Mouse (Mus musculus): Measurements from ENCODE around the gene Ebf1. TPM values are rescaled to one million over a fixed set of nuclear protein-coding genes. Genes with fewer than 3 reads are reported as not detected.

Ebf1 gene
- polyA plus RNA-seq, 1 experiment from 2014 or later = 30.7 TPM

- H3K27me3 ChIP-seq = peaks cover 35% of the 10 kb centered on the region
- H3K9me3 ChIP-seq (replicated peaks) = no peaks in the 10 kb centered on the region
- no peak overlapping the region for H3K27ac ChIP-seq
- no peaks in the 10 kb centered on the region; the same call in 1 of the 2 replicates for H3K36me3 ChIP-seq (ENCODE audit: poor library complexity, severe bottlenecking)
- H3K9ac ChIP-seq = no peak overlapping the region
- H3K4me1 ChIP-seq = peaks cover 25% of the 10 kb centered on the region
- no peak overlapping the region for H3K4me3 ChIP-seq
- no peak overlapping the region for H3K4me2 ChIP-seq
- 87% methylated on average over 4 of the region's 4 CpGs for WGBS
- ATAC-seq = no peak
These were observed 21.2 kb downstream of the Ebf1 start for GRCm38 (mm10) chr11:44638193-44638754.

DNA sequence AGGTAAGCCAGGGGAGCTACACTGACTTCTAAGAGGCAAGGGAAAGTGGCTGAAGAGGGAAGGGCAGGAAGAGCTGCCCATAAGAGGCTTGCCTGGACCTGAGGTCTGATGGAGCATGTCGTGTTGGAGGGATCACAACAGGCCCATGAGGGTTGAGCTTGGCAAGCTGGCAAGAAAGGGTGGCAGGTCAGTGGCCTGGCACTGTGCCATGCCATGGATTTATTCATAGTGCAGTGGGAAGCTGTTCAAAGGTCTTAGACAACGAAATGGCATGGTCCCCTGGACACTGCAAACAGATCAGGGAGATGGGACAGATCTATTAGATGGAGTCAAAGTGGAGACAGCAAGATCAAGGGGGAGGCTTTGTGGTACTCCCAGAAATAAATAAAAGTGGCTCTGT lies 24.4 kb downstream of the Ebf1 start:
- Histone ChIP-seq H3K4me2 (no peak overlapping the region), H3K9me3 (replicated peaks) (no peaks in the 10 kb centered on the region), H3K4me1 (peaks cover 6% of the 10 kb centered on the region; the same call in 1 of the 2 replicates), H3K9ac (no peak overlapping the region), H3K4me3 (no peak overlapping the region), H3K27me3 (peaks cover 47% of the 10 kb centered on the region), H3K36me3 (ENCODE audit: poor library complexity, severe bottlenecking) (no peaks in the 10 kb centered on the region), H3K27ac (no peak overlapping the region)
- WGBS = 75% methylated on average over 2 of the region's 2 CpGs
- ATAC-seq = no peak

GRCm38 (mm10) chr11:44654340-44655019 lies 37.4 kb downstream of the Ebf1 start:
- Histone ChIP-seq H3K9ac (no peak overlapping the region), H3K27me3 (peaks cover 53% of the 10 kb centered on the region), H3K9me3 (replicated peaks) (no peaks in the 10 kb centered on the region), H3K36me3 (ENCODE audit: poor library complexity, severe bottlenecking) (no peaks in the 10 kb centered on the region), H3K27ac (no peak overlapping the region), H3K4me3 (no peak overlapping the region), H3K4me2 (no peak overlapping the region), H3K4me1 (peaks cover 27% of the 10 kb centered on the region)
- 10% methylated on average over 8 of the region's 8 CpGs for WGBS
- ATAC-seq = no peak

DNA sequence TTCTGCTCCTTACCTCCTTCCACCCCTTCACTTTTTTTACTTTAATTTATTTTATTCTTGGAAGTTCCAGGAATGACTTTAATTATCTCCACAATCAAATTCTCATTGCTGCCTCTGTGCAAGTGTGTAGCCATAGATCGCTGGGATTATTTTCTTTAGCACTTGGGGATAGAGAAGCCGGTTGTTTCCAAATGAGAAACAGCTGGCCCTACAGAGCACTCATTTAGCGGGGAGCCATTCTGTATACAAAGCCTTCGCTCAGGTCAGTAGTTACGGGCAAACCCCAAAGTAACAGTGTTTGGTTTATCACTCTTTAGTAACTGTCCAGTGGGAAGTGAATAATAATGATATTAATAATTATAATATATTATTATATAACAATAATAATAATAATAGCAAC lies 38.4 kb downstream of the Ebf1 start:
- H3K27ac ChIP-seq = no peak overlapping the region

GRCm38 (mm10) chr11:44656916-44657315 lies 39.8 kb downstream of the Ebf1 start:
- Histone ChIP-seq H3K9ac (no peak overlapping the region), H3K4me3 (no peak overlapping the region), H3K9me3 (replicated peaks) (no peaks in the 10 kb centered on the region), H3K27me3 (peaks cover 60% of the 10 kb centered on the region), H3K4me2 (no peak overlapping the region), H3K4me1 (peaks cover 18% of the 10 kb centered on the region), H3K36me3 (ENCODE audit: poor library complexity, severe bottlenecking) (no peaks in the 10 kb centered on the region), H3K27ac (no peak overlapping the region)
- peak; percentile 78 for ATAC-seq

More for the DNA sequence above, 38.4 kb downstream of the Ebf1 start:
- H3K27me3 ChIP-seq = peaks cover 56% of the 10 kb centered on the region
- H3K36me3 ChIP-seq (ENCODE audit: poor library complexity, severe bottlenecking) = no peaks in the 10 kb centered on the region
- no peak overlapping the region for H3K4me2 ChIP-seq
- no peak for ATAC-seq
- no peaks in the 10 kb centered on the region for H3K9me3 ChIP-seq (replicated peaks)
- H3K4me1 ChIP-seq = peaks cover 23% of the 10 kb centered on the region
- H3K9ac ChIP-seq = no peak overlapping the region
- WGBS = 36% methylated on average over 5 of the region's 5 CpGs
- H3K4me3 ChIP-seq = no peak overlapping the region

- Histone ChIP-seq H3K36me3 (ENCODE audit: poor library complexity, severe bottlenecking) (no peaks in the 10 kb centered on the region), H3K27me3 (peaks cover 59% of the 10 kb centered on the region), H3K4me1 (peaks cover 18% of the 10 kb centered on the region), H3K9ac (no peak overlapping the region), H3K27ac (0 out of 2 replicates have a peak overlapping the region, but pooled peaks have one; percentile 2), H3K4me2 (no peak overlapping the region), H3K9me3 (replicated peaks) (no peaks in the 10 kb centered on the region), H3K4me3 (no peak overlapping the region)
- WGBS = 51% methylated on average over 6 of the region's 6 CpGs
- no peak for ATAC-seq
These were observed 40.8 kb downstream of the Ebf1 start for GRCm38 (mm10) chr11:44657833-44658395.

DNA sequence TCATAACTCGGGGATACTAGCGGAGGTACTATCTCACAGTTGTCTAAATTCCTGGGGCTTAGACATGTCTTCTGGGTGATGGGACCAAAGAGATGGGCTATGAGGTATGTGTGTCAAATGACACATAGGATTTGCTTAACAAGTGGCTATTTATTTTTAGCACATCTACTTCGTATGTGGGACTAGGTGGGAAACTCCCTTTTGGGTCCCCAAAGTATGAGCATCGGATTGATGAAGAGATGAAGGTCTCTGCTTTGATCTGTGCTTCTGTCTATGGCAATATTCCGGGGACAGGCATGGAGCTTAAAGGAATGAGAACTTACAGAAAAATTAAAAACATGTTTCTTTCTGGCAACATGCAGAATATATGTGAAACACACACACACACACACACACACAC lies 44.8 kb downstream of the Ebf1 start:
- Histone ChIP-seq H3K4me3 (no peak overlapping the region), H3K4me2 (no peak overlapping the region), H3K9me3 (replicated peaks) (no peaks in the 10 kb centered on the region), H3K27ac (no peak overlapping the region), H3K9ac (no peak overlapping the region), H3K27me3 (peaks cover 73% of the 10 kb centered on the region), H3K36me3 (ENCODE audit: poor library complexity, severe bottlenecking) (no peaks in the 10 kb centered on the region), H3K4me1 (peaks cover 22% of the 10 kb centered on the region)
- WGBS = 90% methylated on average over 5 of the region's 5 CpGs
- no peak for ATAC-seq

DNA sequence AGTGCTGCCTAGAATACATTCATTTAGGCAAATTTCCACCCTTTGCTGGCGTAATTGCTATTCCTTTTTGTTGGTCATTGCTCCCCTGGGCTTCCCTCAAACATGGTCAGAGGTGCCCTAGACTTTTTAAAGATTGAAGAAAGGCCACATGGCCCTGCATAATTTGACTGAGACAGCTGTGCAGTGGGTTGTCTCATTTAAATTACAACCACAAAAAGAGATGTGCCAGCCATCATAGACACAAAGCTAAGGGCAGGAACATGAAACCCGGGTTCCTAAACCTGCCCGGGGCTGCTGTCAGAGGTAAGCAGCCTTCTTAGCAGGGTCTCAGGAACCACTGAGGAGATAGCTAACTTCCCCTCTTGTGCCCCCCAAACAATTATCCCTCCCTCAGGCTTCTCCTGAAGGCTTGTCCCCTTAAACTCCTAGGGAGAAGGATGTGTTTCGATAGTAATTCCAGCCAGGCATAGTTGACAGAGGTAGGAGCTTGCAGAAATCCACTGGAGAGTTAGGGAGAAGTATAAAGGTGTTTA lies 46.6 kb downstream of the Ebf1 start:
- H3K27ac ChIP-seq = no peak overlapping the region
- H3K4me2 ChIP-seq = no peak overlapping the region
- no peak overlapping the region for H3K4me3 ChIP-seq
- ATAC-seq = no peak
- 38% methylated on average over 4 of the region's 4 CpGs for WGBS
- H3K4me1 ChIP-seq = peaks cover 13% of the 10 kb centered on the region
- no peak overlapping the region for H3K9ac ChIP-seq
- no peaks in the 10 kb centered on the region for H3K9me3 ChIP-seq (replicated peaks)
- peaks cover 82% of the 10 kb centered on the region for H3K27me3 ChIP-seq
- H3K36me3 ChIP-seq (ENCODE audit: poor library complexity, severe bottlenecking) = no peaks in the 10 kb centered on the region

GRCm38 (mm10) chr11:44665156-44665682 lies 48.1 kb downstream of the Ebf1 start:
- Histone ChIP-seq H3K4me3 (peak overlapping the region; percentile 15), H3K4me2 (peak overlapping the region; percentile 56), H3K27ac (no peak overlapping the region), H3K9me3 (replicated peaks) (no peaks in the 10 kb centered on the region), H3K36me3 (ENCODE audit: poor library complexity, severe bottlenecking) (no peaks in the 10 kb centered on the region), H3K9ac (peak overlapping the region; percentile 28; the same call in 1 of the 2 replicates), H3K4me1 (peaks cover 13% of the 10 kb centered on the region), H3K27me3 (peaks cover 83% of the 10 kb centered on the region)
- WGBS = 3% methylated on average over 18 of the region's 18 CpGs
- ATAC-seq = 0 out of 2 replicates have a peak, but pooled peaks have one; percentile 57

GRCm38 (mm10) chr11:44665741-44666531 lies 48.8 kb downstream of the Ebf1 start:
- peaks cover 13% of the 10 kb centered on the region for H3K4me1 ChIP-seq
- no peak overlapping the region for H3K9ac ChIP-seq
- H3K27me3 ChIP-seq = peaks cover 83% of the 10 kb centered on the region
- ATAC-seq = no peak
- H3K4me3 ChIP-seq = no peak overlapping the region
- WGBS = 32% methylated on average over 7 of the region's 7 CpGs
- H3K36me3 ChIP-seq (ENCODE audit: poor library complexity, severe bottlenecking) = no peaks in the 10 kb centered on the region
- H3K9me3 ChIP-seq (replicated peaks) = no peaks in the 10 kb centered on the region
- H3K4me2 ChIP-seq = peak overlapping the region; percentile 56; the same call in 1 of the 2 replicates
- H3K27ac ChIP-seq = no peak overlapping the region

- ATAC-seq = no peak
- peaks cover 75% of the 10 kb centered on the region for H3K27me3 ChIP-seq
- H3K9me3 ChIP-seq (replicated peaks) = no peaks in the 10 kb centered on the region
- no peak overlapping the region for H3K4me3 ChIP-seq
- no peaks in the 10 kb centered on the region for H3K36me3 ChIP-seq (ENCODE audit: poor library complexity, severe bottlenecking)
- WGBS = 55% methylated on average over 4 of the region's 4 CpGs
- no peak overlapping the region for H3K27ac ChIP-seq
- H3K4me1 ChIP-seq = peaks cover 13% of the 10 kb centered on the region
- no peak overlapping the region for H3K9ac ChIP-seq
- H3K4me2 ChIP-seq = no peak overlapping the region
These were observed 49.6 kb downstream of the Ebf1 start for GRCm38 (mm10) chr11:44666741-44667140.
